Mouse (Mus musculus): ENCODE measurements around the gene A730071L15Rik.

DNA sequence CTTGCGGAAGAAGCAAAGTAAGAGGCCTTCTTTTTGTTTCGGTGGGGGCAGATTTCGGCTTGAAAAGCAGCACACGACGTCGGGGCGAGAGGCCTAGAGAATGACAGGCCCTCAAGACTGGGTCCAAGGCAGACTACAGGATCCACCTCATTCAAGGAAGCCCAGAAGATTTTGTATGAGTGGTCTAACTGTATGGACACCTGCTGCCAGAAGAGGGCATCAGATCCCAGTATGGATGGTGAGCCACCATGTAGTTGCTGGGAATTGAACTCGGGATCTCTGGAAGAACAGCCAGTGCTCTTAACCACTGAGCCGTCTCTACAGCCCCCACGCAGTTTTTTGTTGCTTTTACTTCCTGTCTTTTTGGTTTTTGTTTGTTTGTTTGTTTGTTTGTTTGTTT lies 22.4 kb downstream of the A730071L15Rik start:
- no peak for TF ChIP-seq FLI1 (IDR thresholded peaks at IDR 0.05; ENCODE audit: low read length)
- TF ChIP-seq GATA1 (IDR thresholded peaks at IDR 0.05; ENCODE audit: borderline replicate concordance, low read length) = no peak
